Mouse (Mus musculus): ENCODE results near the gene Tm7sf2. TPM values are rescaled to one million over a fixed set of nuclear protein-coding genes. Genes with fewer than 3 reads are reported as not detected.

Tm7sf2 gene
- polyA plus RNA-seq, 1 experiment from 2014 or later: 18.8 TPM

DNA sequence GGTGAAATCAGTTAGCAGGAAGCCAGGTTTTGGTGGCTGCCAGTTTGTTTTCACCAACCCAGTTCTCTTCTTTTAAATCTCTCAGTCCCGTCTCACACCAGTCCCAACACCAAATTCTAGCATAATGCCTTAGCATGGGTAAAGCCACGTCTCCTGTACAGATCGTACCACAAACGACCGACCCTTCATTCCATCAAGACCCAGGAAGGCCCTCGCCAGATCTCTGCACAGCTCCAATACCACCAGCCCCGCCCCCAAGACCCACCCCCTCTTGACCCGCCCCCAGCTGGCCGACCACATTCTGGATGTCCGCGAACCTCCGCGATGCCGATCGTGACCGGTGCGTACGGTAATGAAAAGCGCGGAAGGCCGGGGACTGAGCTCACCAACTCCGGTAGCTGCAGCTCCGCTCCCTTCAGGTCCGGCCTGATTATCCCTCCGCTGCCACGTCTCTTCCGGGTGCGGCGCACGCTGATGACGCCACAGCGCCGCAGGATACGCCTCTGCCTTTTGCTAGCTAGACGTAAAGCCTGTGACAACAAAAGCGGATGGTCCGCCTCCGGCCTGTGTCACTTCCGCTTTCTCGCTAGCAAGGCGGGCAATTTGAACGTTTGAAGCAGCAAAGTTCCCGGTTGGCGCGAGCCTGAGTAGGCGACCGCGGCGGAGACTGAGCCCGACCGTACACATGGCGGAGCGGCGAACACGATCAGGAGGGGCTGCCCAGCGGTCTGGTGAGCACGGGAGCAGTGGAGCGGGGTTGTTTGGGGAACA, 16.5 kb upstream of the Tm7sf2 start, which contains the start of the genes Zfpl1 and Cdca5:
Zfpl1 (minus strand) TSS at position 479 of the 771 bp plus-strand sequence.
Cdca5 (plus strand) TSS at position 506 of the 771 bp plus-strand sequence.
- Histone ChIP-seq H3K4me1 (peaks cover 16% of the 10 kb centered on the region), H3K36me3 (peaks cover 64% of the 10 kb centered on the region), H3K4me3 (peak within 1 kb of the TSS; percentile 81), H3K27me3 (ENCODE audit: insufficient read depth, poor library complexity, severe bottlenecking) (no peaks in the 10 kb centered on the region), H3K27ac (peak within 1 kb of the TSS; percentile 87), H3K9me3 (no peaks in the 10 kb centered on the region)
- peak; percentile 98 for DNase-seq (ENCODE audit: low spot score)
- WGBS: under 1% methylated on average over 58 of the region's 58 CpGs

GRCm38 (mm10) chr19:6082156-6082555, 14.0 kb upstream of the Tm7sf2 start, which contains the start of gene Gm28374:
TSS of gene Gm28374 (minus strand) at chr19:6082256.
- Histone ChIP-seq H3K27ac (no peak within 1 kb of the TSS), H3K9me3 (no peaks in the 10 kb centered on the region), H3K4me3 (no peak within 1 kb of the TSS), H3K27me3 (ENCODE audit: insufficient read depth, poor library complexity, severe bottlenecking) (no peaks in the 10 kb centered on the region), H3K4me1 (peaks cover 16% of the 10 kb centered on the region), H3K36me3 (peaks cover 44% of the 10 kb centered on the region)
- DNase-seq (ENCODE audit: low spot score): no peak
- WGBS: 80% methylated on average over 9 of the region's 9 CpGs

- Histone ChIP-seq H3K36me3 (peaks cover 38% of the 10 kb centered on the region), H3K27ac (no peak within 1 kb of the TSS), H3K9me3 (no peaks in the 10 kb centered on the region), H3K4me3 (no peak within 1 kb of the TSS), H3K27me3 (ENCODE audit: insufficient read depth, poor library complexity, severe bottlenecking) (no peaks in the 10 kb centered on the region), H3K4me1 (peaks cover 18% of the 10 kb centered on the region)
- WGBS: 91% methylated on average over 12 of the region's 12 CpGs
- DNase-seq (ENCODE audit: low spot score): no peak
Measured at GRCm38 (mm10) chr19:6079983-6080480, 11.9 kb upstream of the Tm7sf2 start, which contains the start of gene Tmem262. TSS of gene Tmem262 (plus strand) at chr19:6080033.

- H3K27ac ChIP-seq: peak within 1 kb of the TSS; percentile 89
- no peaks in the 10 kb centered on the region for H3K9me3 ChIP-seq
- H3K27me3 ChIP-seq (ENCODE audit: insufficient read depth, poor library complexity, severe bottlenecking): no peaks in the 10 kb centered on the region
- peak within 1 kb of the TSS; percentile 72 for H3K4me3 ChIP-seq
- WGBS: 2% methylated on average over 33 of the region's 33 CpGs
- H3K4me1 ChIP-seq: peaks cover 8% of the 10 kb centered on the region
- DNase-seq (ENCODE audit: low spot score): peak; percentile 93
- peaks cover 49% of the 10 kb centered on the region for H3K36me3 ChIP-seq
Measured at GRCm38 (mm10) chr19:6076564-6077393, 8.6 kb upstream of the Tm7sf2 start, which contains the start of gene Vps51. TSS of gene Vps51 (minus strand) at chr19:6077231.

GRCm38 (mm10) chr19:6073889-6074288, 5.7 kb upstream of the Tm7sf2 start:
- Histone ChIP-seq H3K4me3 (no peak overlapping the region), H3K27me3 (ENCODE audit: insufficient read depth, poor library complexity, severe bottlenecking) (no peaks in the 10 kb centered on the region), H3K27ac (no peak overlapping the region), H3K36me3 (peaks cover 56% of the 10 kb centered on the region), H3K9me3 (no peaks in the 10 kb centered on the region), H3K4me1 (peaks cover 8% of the 10 kb centered on the region)
- WGBS: 92% methylated on average over 5 of the region's 5 CpGs
- no peak for DNase-seq (ENCODE audit: low spot score)

DNA sequence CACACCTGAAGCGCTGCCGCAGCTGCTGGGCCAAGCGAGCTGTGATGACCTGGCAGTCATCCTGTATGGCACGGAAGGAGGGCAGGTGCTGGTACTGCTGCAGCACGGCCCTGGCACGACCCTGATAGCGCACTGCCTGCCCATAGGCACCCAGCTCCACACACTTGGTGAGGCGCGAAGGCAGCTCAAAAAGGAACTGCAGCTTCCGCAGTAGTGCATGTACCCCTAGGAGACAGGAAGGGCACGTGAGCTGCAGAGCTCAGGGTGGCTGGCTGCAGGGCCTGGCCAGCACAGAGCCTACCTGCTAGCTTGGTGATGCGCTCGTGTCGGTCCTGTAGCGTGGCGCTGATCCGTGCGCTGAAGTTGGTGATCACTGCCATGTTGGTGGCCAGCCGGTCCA, 3.1 kb upstream of the Tm7sf2 start:
- Histone ChIP-seq H3K36me3 (peaks cover 63% of the 10 kb centered on the region), H3K9me3 (no peaks in the 10 kb centered on the region), H3K4me3 (no peak overlapping the region), H3K27ac (no peak overlapping the region), H3K4me1 (peaks cover 27% of the 10 kb centered on the region), H3K27me3 (ENCODE audit: insufficient read depth, poor library complexity, severe bottlenecking) (no peaks in the 10 kb centered on the region)
- no peak for DNase-seq (ENCODE audit: low spot score)
- 91% methylated on average over 19 of the region's 19 CpGs for WGBS

DNA sequence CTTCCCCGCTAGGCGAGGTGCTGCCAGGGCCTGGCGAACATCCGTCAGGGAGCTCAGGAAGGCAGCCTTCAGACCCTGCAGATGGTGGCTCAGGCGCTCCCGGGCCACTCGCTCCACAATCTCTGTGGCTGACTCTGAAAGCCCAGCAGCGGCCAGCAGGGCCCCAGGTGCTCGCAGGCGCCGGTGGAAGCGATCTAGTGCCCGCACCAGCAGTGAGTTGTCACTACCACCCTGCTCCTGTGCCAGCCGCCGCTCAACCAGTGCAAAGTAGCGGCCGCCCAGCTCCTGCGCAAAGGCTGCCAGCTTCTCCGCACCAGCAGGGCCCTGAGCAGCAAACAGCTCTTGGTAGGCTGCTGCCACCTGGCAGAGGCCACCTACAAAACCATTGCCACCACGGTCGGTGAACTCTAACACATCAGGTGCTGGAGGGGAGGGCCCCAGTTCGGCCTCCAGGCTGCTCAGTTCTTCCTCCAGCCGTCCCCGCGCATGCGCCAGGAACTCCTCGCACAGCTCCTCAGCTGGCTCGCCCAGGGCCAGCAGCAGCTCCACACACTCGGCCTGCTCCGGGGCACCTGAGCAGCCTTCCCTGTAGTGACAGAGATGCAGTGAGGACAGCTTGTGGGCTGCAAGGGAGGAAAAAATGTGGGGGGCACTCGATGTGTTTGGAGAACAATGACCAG, 2.5 kb upstream of the Tm7sf2 start:
- Histone ChIP-seq H3K27ac (no peak overlapping the region), H3K4me3 (no peak overlapping the region), H3K27me3 (ENCODE audit: insufficient read depth, poor library complexity, severe bottlenecking) (no peaks in the 10 kb centered on the region), H3K9me3 (no peaks in the 10 kb centered on the region), H3K36me3 (peaks cover 63% of the 10 kb centered on the region), H3K4me1 (peaks cover 24% of the 10 kb centered on the region)
- 87% methylated on average over 31 of the region's 31 CpGs for WGBS
- no peak for DNase-seq (ENCODE audit: low spot score)

- 88% methylated on average over 10 of the region's 10 CpGs for WGBS
- Histone ChIP-seq H3K9me3 (no peaks in the 10 kb centered on the region), H3K27ac (no peak overlapping the region), H3K4me1 (peaks cover 24% of the 10 kb centered on the region), H3K27me3 (ENCODE audit: insufficient read depth, poor library complexity, severe bottlenecking) (no peaks in the 10 kb centered on the region), H3K36me3 (peaks cover 57% of the 10 kb centered on the region), H3K4me3 (no peak overlapping the region; the same call in 1 of the 2 replicates)
- DNase-seq (ENCODE audit: low spot score): no peak
Measured at GRCm38 (mm10) chr19:6069851-6070250, 1.7 kb upstream of the Tm7sf2 start.

DNA sequence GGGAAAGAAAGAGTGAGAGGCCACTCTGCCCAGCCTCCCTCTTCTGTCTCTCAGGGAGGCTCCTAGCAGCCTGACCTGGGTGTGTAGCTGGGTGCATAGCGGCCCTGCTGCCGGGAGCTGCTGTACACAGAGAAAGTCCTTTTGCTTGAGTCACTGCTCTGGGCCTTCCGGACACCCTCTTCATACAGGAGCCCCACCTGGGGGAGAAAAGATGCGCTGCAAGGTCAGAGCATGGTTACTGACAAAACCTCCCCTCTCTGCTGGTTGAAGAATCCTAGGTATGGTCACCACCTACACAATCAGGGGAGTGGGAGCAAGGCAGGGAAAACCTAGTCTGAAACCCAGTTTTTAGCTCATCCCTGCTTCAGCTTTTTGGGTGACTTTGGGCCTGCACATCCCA, 778 bp upstream of the Tm7sf2 start:
- no peak for DNase-seq (ENCODE audit: low spot score)
- peaks cover 49% of the 10 kb centered on the region for H3K36me3 ChIP-seq
- WGBS: 79% methylated on average over 4 of the region's 4 CpGs
- H3K27ac ChIP-seq: no peak overlapping the region; the same call in 1 of the 2 replicates
- H3K4me3 ChIP-seq: 0 out of 2 replicates have a peak overlapping the region, but pooled peaks have one; percentile 18
- no peaks in the 10 kb centered on the region for H3K9me3 ChIP-seq
- no peaks in the 10 kb centered on the region for H3K27me3 ChIP-seq (ENCODE audit: insufficient read depth, poor library complexity, severe bottlenecking)
- H3K4me1 ChIP-seq: peaks cover 24% of the 10 kb centered on the region

DNA sequence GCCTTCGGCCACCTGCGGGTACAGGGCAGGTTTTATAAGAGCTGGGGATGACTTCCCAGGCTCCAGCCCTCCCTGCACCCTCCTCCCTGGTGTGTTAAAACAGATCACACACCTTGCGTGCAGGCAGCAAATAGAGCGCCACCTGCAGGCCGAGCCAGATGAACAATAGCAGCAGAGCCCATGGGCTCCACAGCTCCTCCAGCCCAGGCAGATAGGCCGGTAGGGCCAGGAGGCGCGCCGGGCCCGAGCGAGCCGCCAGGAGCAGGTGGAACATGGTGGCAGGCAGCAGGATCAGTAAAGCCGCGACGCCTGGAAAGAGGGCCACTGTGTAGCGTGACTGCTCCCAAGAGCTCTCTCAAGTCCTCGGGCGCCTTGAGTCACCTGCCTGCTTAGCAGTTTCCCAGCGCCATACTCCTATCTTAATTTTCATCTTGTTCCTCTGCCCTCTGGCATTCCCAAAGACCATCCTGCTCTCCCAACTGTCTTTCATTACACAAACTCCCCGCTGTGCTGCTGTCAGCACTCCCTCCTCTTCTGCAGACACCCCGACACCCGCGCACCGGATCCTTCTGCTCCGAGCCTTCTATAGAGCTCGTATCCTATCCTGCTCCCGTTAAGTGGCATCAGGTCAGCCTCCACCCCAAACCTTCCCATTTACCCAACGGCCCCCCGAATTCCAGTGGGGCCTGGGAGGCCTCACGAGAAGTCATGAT, 1.0 kb downstream of the Tm7sf2 start:
- Histone ChIP-seq H3K27me3 (ENCODE audit: insufficient read depth, poor library complexity, severe bottlenecking) (no peaks in the 10 kb centered on the region), H3K9me3 (no peaks in the 10 kb centered on the region), H3K4me3 (peak overlapping the region; percentile 66), H3K4me1 (peaks cover 39% of the 10 kb centered on the region), H3K36me3 (peaks cover 36% of the 10 kb centered on the region), H3K27ac (peak overlapping the region; percentile 83)
- peak; percentile 94 for DNase-seq (ENCODE audit: low spot score)
- WGBS: under 1% methylated on average over 30 of the region's 30 CpGs

DNA sequence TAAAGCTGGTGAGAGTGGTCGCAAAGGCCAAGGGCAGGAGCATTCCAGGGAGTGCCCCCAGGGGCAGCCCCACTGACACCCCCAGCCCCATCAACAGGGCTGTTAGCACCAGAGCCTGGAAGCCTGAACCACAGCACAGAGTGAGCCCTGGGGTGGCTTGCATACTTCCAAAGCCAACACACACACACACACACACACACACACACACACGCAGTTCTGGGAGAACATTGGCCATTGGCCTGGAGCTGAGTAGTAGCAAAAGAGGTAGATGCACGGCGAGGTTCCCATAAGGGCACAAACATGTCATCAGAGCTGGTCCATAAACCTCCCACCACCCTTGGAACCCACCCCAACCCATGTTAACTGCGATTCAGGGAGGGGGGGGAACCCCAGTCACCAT, 1.6 kb downstream of the Tm7sf2 start:
- WGBS: 32% methylated on average over 5 of the region's 5 CpGs
- Histone ChIP-seq H3K27ac (peak overlapping the region; percentile 83), H3K9me3 (no peaks in the 10 kb centered on the region), H3K36me3 (peaks cover 34% of the 10 kb centered on the region), H3K4me3 (peak overlapping the region; percentile 66), H3K4me1 (peaks cover 45% of the 10 kb centered on the region), H3K27me3 (ENCODE audit: insufficient read depth, poor library complexity, severe bottlenecking) (no peaks in the 10 kb centered on the region)
- DNase-seq (ENCODE audit: low spot score): no peak

DNA sequence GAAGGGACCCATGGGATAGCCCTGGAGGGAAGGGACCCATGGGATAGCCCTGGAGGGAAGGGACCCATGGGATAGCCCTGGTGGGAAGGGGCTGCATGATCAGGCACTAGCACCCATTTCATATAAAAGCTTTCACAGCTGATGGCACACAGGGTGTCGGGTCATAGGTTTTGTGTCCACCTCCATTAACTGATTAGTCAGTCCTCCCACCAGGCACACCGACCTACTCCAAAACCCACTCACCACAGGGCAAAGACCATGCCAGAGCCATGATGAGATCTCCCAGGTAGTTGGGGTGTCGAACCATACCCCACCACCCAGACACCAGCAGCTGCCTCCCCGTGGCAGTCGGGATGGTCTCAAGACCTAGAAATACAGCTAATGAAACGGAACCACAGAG, 5.1 kb downstream of the Tm7sf2 start:
- H3K27me3 ChIP-seq (ENCODE audit: insufficient read depth, poor library complexity, severe bottlenecking): no peaks in the 10 kb centered on the region
- WGBS: 88% methylated on average over 6 of the region's 6 CpGs
- H3K9me3 ChIP-seq: no peaks in the 10 kb centered on the region
- peaks cover 15% of the 10 kb centered on the region for H3K36me3 ChIP-seq
- no peak overlapping the region for H3K4me3 ChIP-seq
- H3K27ac ChIP-seq: no peak overlapping the region
- peaks cover 52% of the 10 kb centered on the region for H3K4me1 ChIP-seq
- no peak for DNase-seq (ENCODE audit: low spot score)

All from heart, embryonic 10.5 days (tissue).